23 mouse cellular contexts compared by ENCODE assay signal in the genomic region with DNA sequence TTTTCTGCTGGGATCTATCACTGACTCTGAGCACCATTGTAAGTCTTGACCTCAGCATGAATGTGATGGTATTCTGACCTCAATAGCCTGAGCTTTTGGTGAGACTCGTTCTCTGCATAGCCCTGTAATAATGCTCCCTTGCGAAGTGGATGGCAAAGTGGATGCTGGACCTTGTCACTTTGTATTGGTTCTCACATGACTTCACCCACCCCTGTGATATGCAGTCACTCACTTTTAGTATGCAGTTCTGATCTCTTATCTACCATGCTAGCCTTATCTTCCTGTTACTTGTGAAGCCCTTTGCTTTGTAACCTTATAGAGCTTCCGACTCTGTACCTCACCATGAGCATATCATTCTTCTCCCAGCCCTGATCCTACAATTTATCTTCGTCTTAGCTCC. TPM values are rescaled to one million over a fixed set of nuclear protein-coding genes. Genes with fewer than 3 reads are reported as not detected.
DNase-seq lines count a peak whose midpoint lies in the region; ATAC-seq and TF ChIP-seq lines count a peak whose summit lies in the region.
"Had no signal": no experiment of that assay in that cellular context is flagged by ENCODE, and none has a peak within 500 bp of the region (broad histone marks: within the 10 kb centered on the region; RNA-seq: fewer than 3 reads in every experiment).

No protein-coding gene starts in this region.

- no peak for TF ChIP-seq CTCF in kidney, adult 2 months (conservative IDR thresholded peaks at IDR 0.05; ENCODE audit: insufficient read depth, insufficient read length, low read depth, low read length)
- no peak for TF ChIP-seq CTCF in intestine, postnatal 0 days (IDR thresholded peaks at IDR 0.05; ENCODE audit: low read depth)

- no peak overlapping the region for H3K4me3 ChIP-seq in kidney, adult 2 months (ENCODE audit: insufficient read depth, low read depth, low read length)
- no peak overlapping the region for H3K4me3 ChIP-seq in kidney, embryonic 15.5 days (replicated peaks)
- no peak overlapping the region for H3K4me3 ChIP-seq in intestine, embryonic 15.5 days (replicated peaks)
- H3K4me3 ChIP-seq in intestine, embryonic 16.5 days (ENCODE audit: low read length), result no peak overlapping the region
- no peak overlapping the region for H3K4me3 ChIP-seq in intestine, postnatal 0 days (ENCODE audit: low read depth, low read length)

- 89% methylated on average over 4 of the region's 4 CpGs for WGBS in kidney, adult 2 months
- WGBS in kidney, embryonic 15.5 days, result 85% methylated on average over 4 of the region's 4 CpGs
- 69% methylated on average over 4 of the region's 4 CpGs for WGBS in intestine, embryonic 15.5 days
- 56% methylated on average over 4 of the region's 4 CpGs for WGBS in intestine, embryonic 16.5 days
- WGBS in intestine, postnatal 0 days, result 48% methylated on average over 4 of the region's 4 CpGs

- H3K27me3 ChIP-seq in kidney, adult 2 months (replicated peaks; ENCODE audit: control insufficient read depth, insufficient read depth, low read length), result no peaks in the 10 kb centered on the region
- H3K27me3 ChIP-seq in kidney, embryonic 15.5 days, result no peaks in the 10 kb centered on the region
- no peaks in the 10 kb centered on the region for H3K27me3 ChIP-seq in intestine, embryonic 15.5 days (replicated peaks)
- no peaks in the 10 kb centered on the region for H3K27me3 ChIP-seq in intestine, embryonic 16.5 days (replicated peaks; ENCODE audit: control insufficient read depth, insufficient read depth, low read length)
- no peaks in the 10 kb centered on the region for H3K27me3 ChIP-seq in intestine, postnatal 0 days (replicated peaks; ENCODE audit: control insufficient read depth, insufficient read depth, low read length)
- H3K27me3 ChIP-seq: CH12.LX, Patski had no signal

- TF ChIP-seq POLR2A in kidney, adult 2 months (IDR thresholded peaks at IDR 0.05; ENCODE audit: low read depth, low read length), result no peak

- H3K4me1 ChIP-seq in kidney, adult 2 months (ENCODE audit: control insufficient read depth, insufficient read depth, low read length), result peaks cover 19% of the 10 kb centered on the region
- 0 out of 2 replicates have a peak, but pooled peaks cover 8% of the 10 kb centered on the region for H3K4me1 ChIP-seq in kidney, embryonic 15.5 days
- no peaks in the 10 kb centered on the region for H3K4me1 ChIP-seq in intestine, embryonic 15.5 days (replicated peaks)
- H3K4me1 ChIP-seq in intestine, embryonic 16.5 days (ENCODE audit: control insufficient read depth, insufficient read depth, low read length), result peaks cover 3% of the 10 kb centered on the region; the same call in 1 of the 2 replicates
- H3K4me1 ChIP-seq in intestine, postnatal 0 days (replicated peaks; ENCODE audit: control insufficient read depth, insufficient read depth, low read length), result peaks cover 9% of the 10 kb centered on the region; the same call in 1 of the 2 replicates

- no peaks in the 10 kb centered on the region for H3K9me3 ChIP-seq in kidney, embryonic 15.5 days (replicated peaks)
- H3K9me3 ChIP-seq in intestine, embryonic 15.5 days, result no peaks in the 10 kb centered on the region
- H3K9me3 ChIP-seq in intestine, embryonic 16.5 days (ENCODE audit: control insufficient read depth, low read length), result no peaks in the 10 kb centered on the region
- H3K9me3 ChIP-seq in intestine, postnatal 0 days (ENCODE audit: control insufficient read depth), result no peaks in the 10 kb centered on the region
- H3K9me3 ChIP-seq: G1E had no signal

- DNase-seq in kidney, adult 2 months, result no peak
- DNase-seq in left cerebral cortex, adult 18-20 months (ENCODE audit: low spot score in 2 of 2), result no peak
- no peak for DNase-seq in frontal cortex, adult 2 months (ENCODE audit: extremely low spot score in 1 of 2, low spot score in 1 of 2)
- no peak for DNase-seq in spleen, postnatal 36 days (ENCODE audit: low spot score in 2 of 2)
- DNase-seq: adrenal gland, adult 2 months; adrenal gland, adult 8-10 months; adrenal gland, postnatal 10 days; adrenal gland, postnatal 14 days; adrenal gland, postnatal 25 days; adrenal gland, postnatal 36 days; B cell, adult 2 months; cerebellum, adult 11 months; cerebellum, adult 11-12 months had no signal

- no peak for ATAC-seq in kidney, embryonic 15.5 days (replicated peaks; ENCODE audit: low FRiP score)
- peak; percentile 66 for ATAC-seq in intestine, embryonic 15.5 days
- ATAC-seq in intestine, embryonic 16.5 days, result peak; percentile 77
- ATAC-seq in intestine, postnatal 0 days, result peak; percentile 58; the same call in 1 of the 2 replicates
- ATAC-seq: activated CD4-positive, CD25-positive, alpha-beta regulatory T cell, adult 4 months; CD4-positive, CD25-positive, alpha-beta regulatory T cell, adult 4 months; Patski had no signal

- 0 out of 2 replicates have a peak overlapping the region, but pooled peaks have one; percentile 35 for H3K27ac ChIP-seq in kidney, adult 2 months (ENCODE audit: insufficient read depth, low read depth, low read length)
- H3K27ac ChIP-seq in kidney, embryonic 15.5 days, result no peak overlapping the region
- no peak overlapping the region for H3K27ac ChIP-seq in intestine, embryonic 15.5 days
- H3K27ac ChIP-seq in intestine, embryonic 16.5 days (ENCODE audit: low read length), result no peak overlapping the region
- no peak overlapping the region for H3K27ac ChIP-seq in intestine, postnatal 0 days (ENCODE audit: low read depth, low read length)

- H3K9ac ChIP-seq in kidney, embryonic 15.5 days, result no peak overlapping the region
- H3K9ac ChIP-seq in intestine, embryonic 15.5 days, result no peak overlapping the region
- no peak overlapping the region for H3K9ac ChIP-seq in intestine, embryonic 16.5 days (ENCODE audit: low read depth, low read length)
- no peak overlapping the region for H3K9ac ChIP-seq in intestine, postnatal 0 days (ENCODE audit: low read depth, low read length)

- H3K36me3 ChIP-seq in kidney, adult 2 months (ENCODE audit: control insufficient read depth, insufficient read depth, low read length), result no peaks in the 10 kb centered on the region
- no peaks in the 10 kb centered on the region for H3K36me3 ChIP-seq in kidney, embryonic 15.5 days
- H3K36me3 ChIP-seq in intestine, embryonic 15.5 days, result no peaks in the 10 kb centered on the region
- H3K36me3 ChIP-seq in intestine, embryonic 16.5 days (ENCODE audit: control insufficient read depth, insufficient read depth, low read length), result no peaks in the 10 kb centered on the region
- H3K36me3 ChIP-seq in intestine, postnatal 0 days (ENCODE audit: control insufficient read depth, insufficient read depth), result no peaks in the 10 kb centered on the region
- H3K36me3 ChIP-seq: G1E had no signal

- no peak overlapping the region for H3K4me2 ChIP-seq in kidney, embryonic 15.5 days
- H3K4me2 ChIP-seq in intestine, embryonic 15.5 days (replicated peaks), result no peak overlapping the region
- no peak overlapping the region for H3K4me2 ChIP-seq in intestine, embryonic 16.5 days (ENCODE audit: low read depth, low read length)
- no peak overlapping the region for H3K4me2 ChIP-seq in intestine, postnatal 0 days (replicated peaks; ENCODE audit: low read depth)

RNA-seq across cellular contexts. Expression of gene Plcb1, which starts 57.0 kb away (rescaled TPM):
- polyA plus RNA-seq in kidney, adult 2 months (2012; rRNA removed), result 4.4 and 5.0 TPM in 2 replicates
- 29.5 and 30.1 TPM in 2 replicates for polyA plus RNA-seq in kidney, embryonic 15.5 days (2015; fragmentation: Nextera tagmentation; extraction: Ambion mirVana)
- polyA plus RNA-seq in intestine, embryonic 15.5 days (2015; fragmentation: Nextera tagmentation; extraction: Ambion mirVana), result 10.9 and 11.9 TPM in 2 replicates
- polyA plus RNA-seq in intestine, embryonic 16.5 days (2015; fragmentation: Nextera tagmentation; extraction: Ambion mirVana), result 6.4 and 7.8 TPM in 2 replicates
- 7.7 and 8.2 TPM in 2 replicates for polyA plus RNA-seq in intestine, postnatal 0 days (2015; fragmentation: Nextera tagmentation; extraction: Ambion mirVana)
- 100 to 1,000 TPM; 166 to 177 TPM for total RNA-seq in left cerebral cortex, adult 18-20 months (2021)
- polyA plus RNA-seq in frontal cortex, adult 2 months (2012; rRNA removed), result 64.0 and 64.9 TPM in 2 replicates
- total RNA-seq: CH12.LX, MEL had no signal
- polyA plus RNA-seq: activated CD4-positive, CD25-positive, alpha-beta regulatory T cell, adult 4 months; CD4-positive, CD25-positive, alpha-beta regulatory T cell, adult 4 months; G1E had no signal
